Mouse (Mus musculus) CD4-positive helper T cell, adult 2 months (primary cell): ENCODE results near the gene Gm42715.
"Not testable (repeated sequence)": the region's sequence is repeated elsewhere in the genome, so short reads cannot be mapped to it uniquely, and the experiment has no call there.

Source experiments
- DNase-seq: peaks from one replicate; pipeline ENCODE4 v3.0.0-alpha.2; 2012; ENCODE audit warnings: low read depth, missing footprints, low spot score

Gene Gm42715

GRCm38 (mm10) chr7:127497382-127497781 is 22.0 kb upstream of the Gm42715 start:
- DNase-seq: no peak

GRCm38 (mm10) chr7:127498407-127498806 is 21.0 kb upstream of the Gm42715 start:
- DNase-seq: peak; percentile 66

GRCm38 (mm10) chr7:127508291-127508690 is 11.1 kb upstream of the Gm42715 start:
- DNase-seq: no peak

GRCm38 (mm10) chr7:127509830-127510229 is 9.6 kb upstream of the Gm42715 start:
- not testable (repeated sequence) for DNase-seq

- DNase-seq: no peak
Measured at GRCm38 (mm10) chr7:127511241-127511640, 8.1 kb upstream of the Gm42715 start.

- peak; percentile 99 for DNase-seq
Measured at GRCm38 (mm10) chr7:127511808-127512230, 7.6 kb upstream of the Gm42715 start, which contains the start of gene Srcap. Gene Srcap (plus strand): TSS chr7:127511983.

- peak; percentile 97 for DNase-seq
Measured at GRCm38 (mm10) chr7:127512231-127513015, 7.0 kb upstream of the Gm42715 start.

- no peak for DNase-seq
Measured at GRCm38 (mm10) chr7:127513016-127513390, 6.4 kb upstream of the Gm42715 start.

GRCm38 (mm10) chr7:127513781-127514180 is 5.6 kb upstream of the Gm42715 start:
- no peak for DNase-seq

- no peak for DNase-seq
Measured at GRCm38 (mm10) chr7:127515846-127516245, 3.5 kb upstream of the Gm42715 start.

- DNase-seq: no peak
Measured at GRCm38 (mm10) chr7:127516344-127516743, 3.0 kb upstream of the Gm42715 start.

- no peak for DNase-seq
Measured at GRCm38 (mm10) chr7:127541671-127542070, 22.3 kb downstream of the Gm42715 start.

GRCm38 (mm10) chr7:127549116-127549835 is 29.9 kb downstream of the Gm42715 start:
- no peak for DNase-seq

- no peak for DNase-seq
Measured at GRCm38 (mm10) chr7:127551558-127551957, 32.2 kb downstream of the Gm42715 start.

- DNase-seq: no peak
Measured at GRCm38 (mm10) chr7:127560580-127560979, 41.2 kb downstream of the Gm42715 start.

GRCm38 (mm10) chr7:127561340-127561858 is 42.0 kb downstream of the Gm42715 start, which contains the start of gene Tmem265:
Gene Tmem265 (plus strand): TSS chr7:127561390.
- DNase-seq: no peak

GRCm38 (mm10) chr7:127564381-127565150 is 45.2 kb downstream of the Gm42715 start:
- no peak for DNase-seq

GRCm38 (mm10) chr7:127572895-127573471 is 53.6 kb downstream of the Gm42715 start, which contains the start of gene Phkg2:
Gene Phkg2 (plus strand): TSS chr7:127573340.
- DNase-seq: peak; percentile 97

GRCm38 (mm10) chr7:127573503-127574008 is 54.2 kb downstream of the Gm42715 start:
- DNase-seq: no peak

GRCm38 (mm10) chr7:127574115-127574514 is 54.7 kb downstream of the Gm42715 start:
- peak; percentile 36 for DNase-seq

- DNase-seq: no peak
Measured at GRCm38 (mm10) chr7:127583260-127583659, 63.9 kb downstream of the Gm42715 start.
